Mouse (Mus musculus): ENCODE results near the gene Baz2b. TPM values are rescaled to one million over a fixed set of nuclear protein-coding genes. Genes with fewer than 3 reads are reported as not detected.

Gene Baz2b
- polyA plus RNA-seq, 1 experiment from 2014 or later: 70.8 TPM

- no peaks in the 10 kb centered on the region for H3K4me1 ChIP-seq (replicated peaks)
- H3K4me2 ChIP-seq: no peak overlapping the region
- no peak overlapping the region for H3K4me3 ChIP-seq (replicated peaks)
- no peak overlapping the region for H3K9ac ChIP-seq (replicated peaks)
- no peaks in the 10 kb centered on the region for H3K9me3 ChIP-seq
- H3K36me3 ChIP-seq: peaks cover 44% of the 10 kb centered on the region
- no peak overlapping the region for H3K27ac ChIP-seq
- 83% methylated on average over 5 of the region's 5 CpGs for WGBS
- no peaks in the 10 kb centered on the region for H3K27me3 ChIP-seq
- no peak for ATAC-seq (ENCODE audit: insufficient number of reproducible peaks, insufficient read depth, low FRiP score, low TSS enrichment, low read depth)
These were observed 235.7 kb downstream of the Baz2b start for GRCm38 (mm10) chr2:59973962-59974361.

- H3K4me1 ChIP-seq (replicated peaks): no peaks in the 10 kb centered on the region
- H3K27me3 ChIP-seq: no peaks in the 10 kb centered on the region
- no peaks in the 10 kb centered on the region for H3K9me3 ChIP-seq
- H3K4me2 ChIP-seq: no peak overlapping the region
- peaks cover 52% of the 10 kb centered on the region for H3K36me3 ChIP-seq
- WGBS: 83% methylated on average over 4 of the region's 4 CpGs
- no peak overlapping the region for H3K9ac ChIP-seq (replicated peaks)
- no peak for ATAC-seq (ENCODE audit: insufficient number of reproducible peaks, insufficient read depth, low FRiP score, low TSS enrichment, low read depth)
- H3K4me3 ChIP-seq (replicated peaks): no peak overlapping the region
- no peak overlapping the region for H3K27ac ChIP-seq
These were observed 236.5 kb downstream of the Baz2b start for GRCm38 (mm10) chr2:59973104-59973641.

GRCm38 (mm10) chr2:59970511-59970910, 239.1 kb downstream of the Baz2b start:
- 83% methylated on average over 9 of the region's 9 CpGs for WGBS
- H3K4me1 ChIP-seq (replicated peaks): no peaks in the 10 kb centered on the region
- peaks cover 46% of the 10 kb centered on the region for H3K36me3 ChIP-seq
- H3K27me3 ChIP-seq: no peaks in the 10 kb centered on the region
- ATAC-seq (ENCODE audit: insufficient number of reproducible peaks, insufficient read depth, low FRiP score, low TSS enrichment, low read depth): no peak
- no peak overlapping the region for H3K27ac ChIP-seq
- no peak overlapping the region for H3K4me3 ChIP-seq (replicated peaks)
- H3K9me3 ChIP-seq: no peaks in the 10 kb centered on the region
- no peak overlapping the region for H3K4me2 ChIP-seq
- no peak overlapping the region for H3K9ac ChIP-seq (replicated peaks)

DNA sequence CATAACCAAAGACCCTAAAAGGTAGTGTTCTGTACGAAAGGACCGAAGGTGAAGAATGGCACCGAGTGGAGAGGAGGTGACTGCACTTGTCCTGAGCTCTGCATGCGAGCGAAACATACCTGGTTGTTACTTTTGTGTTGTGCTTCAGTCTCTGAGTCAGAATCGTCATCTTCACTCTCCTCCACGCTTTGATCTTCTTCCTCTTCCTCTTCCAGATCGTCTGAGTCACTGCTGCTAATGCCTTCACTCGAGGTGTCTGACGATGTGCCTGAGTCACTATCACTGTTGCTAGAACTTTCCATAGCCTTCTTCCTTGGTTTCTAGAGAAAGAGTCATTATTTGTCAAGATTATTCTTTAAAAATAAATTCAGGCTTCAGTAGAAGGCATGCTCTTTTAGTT, 240.5 kb downstream of the Baz2b start:
- Histone ChIP-seq H3K27ac (no peak overlapping the region), H3K9ac (replicated peaks) (no peak overlapping the region), H3K36me3 (peaks cover 35% of the 10 kb centered on the region), H3K4me1 (replicated peaks) (no peaks in the 10 kb centered on the region), H3K9me3 (no peaks in the 10 kb centered on the region), H3K4me2 (no peak overlapping the region), H3K27me3 (no peaks in the 10 kb centered on the region), H3K4me3 (replicated peaks) (no peak overlapping the region)
- WGBS: 90% methylated on average over 10 of the region's 10 CpGs
- no peak for ATAC-seq (ENCODE audit: insufficient number of reproducible peaks, insufficient read depth, low FRiP score, low TSS enrichment, low read depth)

DNA sequence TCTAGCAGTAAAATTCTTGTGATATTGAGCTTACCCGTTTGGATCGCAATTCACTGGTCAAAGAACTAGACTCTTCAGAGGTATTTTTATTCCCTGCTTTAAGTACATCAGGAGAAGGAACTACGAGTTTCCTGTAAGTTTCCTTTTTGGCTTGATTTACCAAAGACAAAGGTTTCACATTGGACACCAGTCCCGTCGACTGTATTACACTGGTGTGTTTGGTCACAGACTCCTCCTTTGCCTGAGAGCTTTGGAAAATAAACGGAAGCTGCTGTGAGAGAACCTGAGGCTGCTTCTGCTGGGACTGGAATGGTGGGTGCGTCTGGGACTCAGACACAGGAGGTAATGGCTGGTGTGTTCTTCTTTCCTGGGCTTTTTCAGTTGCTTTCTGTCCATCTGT, 241.0 kb downstream of the Baz2b start:
- Histone ChIP-seq H3K27ac (no peak overlapping the region), H3K36me3 (peaks cover 35% of the 10 kb centered on the region), H3K4me2 (no peak overlapping the region), H3K9me3 (no peaks in the 10 kb centered on the region), H3K4me3 (replicated peaks) (no peak overlapping the region), H3K4me1 (replicated peaks) (no peaks in the 10 kb centered on the region), H3K9ac (replicated peaks) (no peak overlapping the region), H3K27me3 (no peaks in the 10 kb centered on the region)
- 90% methylated on average over 7 of the region's 7 CpGs for WGBS
- no peak for ATAC-seq (ENCODE audit: insufficient number of reproducible peaks, insufficient read depth, low FRiP score, low TSS enrichment, low read depth)

DNA sequence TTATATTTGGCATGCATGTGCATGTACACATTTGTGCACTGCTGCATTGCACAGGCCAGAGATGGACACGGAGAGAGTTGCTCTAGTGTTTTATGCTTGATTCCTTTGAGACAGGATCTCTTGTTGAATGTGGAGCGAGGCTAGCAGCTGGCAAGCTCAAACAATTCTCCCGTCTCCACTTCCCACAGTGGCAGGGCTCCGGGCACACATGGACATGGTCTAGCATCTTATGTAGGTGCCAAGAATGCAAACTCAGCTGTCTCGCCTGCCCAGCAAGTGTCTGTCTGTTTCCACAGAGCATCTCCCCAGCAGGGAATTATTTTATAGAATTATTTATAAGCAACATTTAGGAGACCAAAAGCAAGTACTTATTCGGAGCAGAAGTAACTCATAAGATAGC, 243.2 kb downstream of the Baz2b start:
- Histone ChIP-seq H3K9me3 (no peaks in the 10 kb centered on the region), H3K4me3 (replicated peaks) (no peak overlapping the region), H3K27ac (no peak overlapping the region), H3K9ac (replicated peaks) (no peak overlapping the region), H3K4me1 (replicated peaks) (no peaks in the 10 kb centered on the region), H3K27me3 (no peaks in the 10 kb centered on the region), H3K36me3 (peaks cover 45% of the 10 kb centered on the region), H3K4me2 (no peak overlapping the region)
- WGBS: 81% methylated on average over 6 of the region's 6 CpGs
- no peak for ATAC-seq (ENCODE audit: insufficient number of reproducible peaks, insufficient read depth, low FRiP score, low TSS enrichment, low read depth)

GRCm38 (mm10) chr2:59963011-59963410, 246.6 kb downstream of the Baz2b start:
- no peak overlapping the region for H3K9ac ChIP-seq (replicated peaks)
- no peaks in the 10 kb centered on the region for H3K9me3 ChIP-seq
- no peaks in the 10 kb centered on the region for H3K27me3 ChIP-seq
- H3K4me2 ChIP-seq: no peak overlapping the region
- WGBS: 76% methylated on average over 5 of the region's 5 CpGs
- H3K4me1 ChIP-seq (replicated peaks): no peaks in the 10 kb centered on the region
- peaks cover 52% of the 10 kb centered on the region for H3K36me3 ChIP-seq
- no peak overlapping the region for H3K27ac ChIP-seq
- ATAC-seq (ENCODE audit: insufficient number of reproducible peaks, insufficient read depth, low FRiP score, low TSS enrichment, low read depth): no peak
- no peak overlapping the region for H3K4me3 ChIP-seq (replicated peaks)

DNA sequence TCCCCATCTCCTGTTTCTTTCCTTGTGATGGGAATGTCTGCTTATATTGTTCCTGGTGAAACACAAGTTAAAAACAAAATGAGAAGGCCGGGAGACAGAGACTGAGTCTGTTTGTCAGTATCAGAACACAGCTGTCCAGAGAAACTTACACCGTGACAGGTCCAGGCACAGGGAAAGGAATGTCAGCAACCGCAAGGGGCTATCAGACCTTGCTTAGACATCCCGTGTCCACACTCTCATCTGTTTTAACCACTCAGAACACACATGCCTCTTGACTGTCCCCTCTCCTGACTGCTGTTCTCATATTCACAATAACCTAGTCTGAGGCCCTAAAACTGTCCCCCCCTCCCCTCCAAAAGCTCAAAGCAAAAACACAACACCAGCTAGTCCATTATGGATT, 247.1 kb downstream of the Baz2b start:
- Histone ChIP-seq H3K9me3 (no peaks in the 10 kb centered on the region), H3K4me2 (no peak overlapping the region), H3K9ac (replicated peaks) (no peak overlapping the region), H3K4me3 (replicated peaks) (no peak overlapping the region), H3K36me3 (peaks cover 52% of the 10 kb centered on the region), H3K27me3 (no peaks in the 10 kb centered on the region), H3K27ac (no peak overlapping the region; the same call in 1 of the 2 replicates), H3K4me1 (replicated peaks) (no peaks in the 10 kb centered on the region)
- ATAC-seq (ENCODE audit: insufficient number of reproducible peaks, insufficient read depth, low FRiP score, low TSS enrichment, low read depth): no peak
- 80% methylated on average over 4 of the region's 4 CpGs for WGBS

- H3K9ac ChIP-seq (replicated peaks): no peak overlapping the region
- no peaks in the 10 kb centered on the region for H3K4me1 ChIP-seq (replicated peaks)
- H3K4me3 ChIP-seq (replicated peaks): no peak overlapping the region
- no peak for ATAC-seq (ENCODE audit: insufficient number of reproducible peaks, insufficient read depth, low FRiP score, low TSS enrichment, low read depth)
- 83% methylated on average over 2 of the region's 2 CpGs for WGBS
- H3K4me2 ChIP-seq: no peak overlapping the region
- H3K36me3 ChIP-seq: peaks cover 54% of the 10 kb centered on the region
- no peaks in the 10 kb centered on the region for H3K27me3 ChIP-seq
- no peak overlapping the region for H3K27ac ChIP-seq
- H3K9me3 ChIP-seq: no peaks in the 10 kb centered on the region
These were observed 249.2 kb downstream of the Baz2b start for GRCm38 (mm10) chr2:59960495-59960772.

DNA sequence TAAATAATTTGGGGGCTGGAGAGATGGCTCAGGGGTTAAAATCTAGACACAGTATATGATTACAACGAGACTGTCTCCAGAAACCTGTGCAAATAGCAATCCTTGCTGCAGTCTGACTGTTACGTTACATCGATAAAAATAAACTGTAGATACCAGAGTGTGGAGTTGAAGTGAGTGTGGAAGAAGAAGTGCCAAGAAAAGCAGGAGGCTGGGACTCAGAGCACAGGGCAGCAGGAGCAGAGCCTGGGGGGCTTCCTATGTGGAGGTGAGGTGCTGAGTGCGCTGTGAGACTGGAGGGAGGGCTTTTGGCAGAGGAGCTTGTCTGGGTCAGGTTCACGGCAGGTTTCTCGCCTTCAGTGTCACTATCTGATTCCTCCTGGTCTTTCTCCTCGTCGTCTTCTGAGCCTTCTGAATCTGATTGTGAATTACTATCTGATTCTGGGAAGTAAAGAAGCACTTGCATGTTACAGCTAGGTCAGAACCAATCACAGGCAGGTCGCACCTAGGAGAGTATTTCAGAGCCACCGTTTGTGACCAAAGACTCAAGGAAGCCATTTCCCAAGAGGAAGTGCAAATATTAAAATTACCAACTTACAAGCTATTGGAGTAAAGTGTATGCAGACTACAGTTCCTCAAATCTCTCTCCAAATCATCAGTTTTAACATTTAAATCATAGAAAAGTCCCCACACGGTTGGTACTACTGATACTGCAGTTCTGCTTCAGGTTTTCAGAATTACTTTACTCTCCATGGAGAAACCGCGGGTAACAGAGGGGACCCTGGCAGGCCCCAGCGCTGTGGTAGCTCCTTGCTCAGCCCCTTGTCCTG, 249.8 kb downstream of the Baz2b start:
- Histone ChIP-seq H3K27ac (no peak overlapping the region), H3K36me3 (peaks cover 54% of the 10 kb centered on the region), H3K27me3 (no peaks in the 10 kb centered on the region), H3K9me3 (no peaks in the 10 kb centered on the region), H3K4me3 (replicated peaks) (no peak overlapping the region), H3K4me1 (replicated peaks) (no peaks in the 10 kb centered on the region), H3K9ac (replicated peaks) (no peak overlapping the region), H3K4me2 (no peak overlapping the region)
- no peak for ATAC-seq (ENCODE audit: insufficient number of reproducible peaks, insufficient read depth, low FRiP score, low TSS enrichment, low read depth)
- 89% methylated on average over 14 of the region's 14 CpGs for WGBS

DNA sequence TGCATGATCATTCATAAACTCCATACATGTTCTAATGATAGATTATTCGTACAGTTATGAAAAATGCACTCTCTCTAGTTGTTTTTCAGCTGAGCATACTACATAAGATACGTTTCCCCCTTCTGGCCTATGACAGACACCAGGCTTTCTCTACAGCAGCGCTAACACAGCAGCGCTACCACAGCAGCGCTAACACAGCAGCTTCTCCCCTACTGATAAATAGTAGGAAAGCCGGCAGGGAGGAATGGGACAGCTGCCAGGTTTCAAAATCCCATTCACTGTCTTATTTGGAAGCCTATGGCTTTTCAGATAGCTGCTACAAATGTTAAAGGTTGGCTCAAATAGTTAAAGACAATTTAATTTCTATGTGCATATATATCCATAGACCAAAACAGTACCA, 251.1 kb downstream of the Baz2b start:
- Histone ChIP-seq H3K4me3 (replicated peaks) (no peak overlapping the region), H3K9me3 (no peaks in the 10 kb centered on the region), H3K36me3 (peaks cover 63% of the 10 kb centered on the region), H3K9ac (replicated peaks) (no peak overlapping the region), H3K27ac (no peak overlapping the region), H3K4me2 (no peak overlapping the region), H3K27me3 (no peaks in the 10 kb centered on the region), H3K4me1 (replicated peaks) (no peaks in the 10 kb centered on the region)
- ATAC-seq (ENCODE audit: insufficient number of reproducible peaks, insufficient read depth, low FRiP score, low TSS enrichment, low read depth): no peak
- 91% methylated on average over 6 of the region's 6 CpGs for WGBS

DNA sequence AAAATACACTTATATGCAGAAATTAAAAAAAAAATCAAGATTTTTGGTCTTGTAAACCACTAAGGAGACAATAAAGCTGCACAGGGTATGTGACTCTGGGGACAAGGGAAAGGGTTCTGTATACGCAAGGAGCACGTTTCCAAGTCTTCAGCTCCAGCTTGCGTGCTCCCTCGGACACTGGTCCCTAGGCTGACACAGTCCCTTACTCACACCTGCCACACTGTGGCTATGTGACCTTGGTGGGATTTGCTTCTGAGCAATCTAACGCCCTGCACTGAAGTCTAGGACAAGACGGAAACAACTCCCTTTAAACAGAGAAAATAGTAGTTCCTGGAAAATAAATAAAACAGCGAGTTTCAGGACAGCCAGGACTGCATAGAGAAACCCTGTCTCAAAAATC, 253.7 kb downstream of the Baz2b start:
- H3K27me3 ChIP-seq: no peaks in the 10 kb centered on the region
- H3K36me3 ChIP-seq: peaks cover 62% of the 10 kb centered on the region
- H3K4me1 ChIP-seq (replicated peaks): no peaks in the 10 kb centered on the region
- H3K27ac ChIP-seq: no peak overlapping the region
- H3K9ac ChIP-seq (replicated peaks): no peak overlapping the region
- no peaks in the 10 kb centered on the region for H3K9me3 ChIP-seq
- no peak overlapping the region for H3K4me2 ChIP-seq
- no peak for ATAC-seq (ENCODE audit: insufficient number of reproducible peaks, insufficient read depth, low FRiP score, low TSS enrichment, low read depth)
- WGBS: 91% methylated on average over 7 of the region's 7 CpGs
- no peak overlapping the region for H3K4me3 ChIP-seq (replicated peaks)

Measured in limb, embryonic 12.5 days (tissue).